Mouse (Mus musculus) cerebellum, adult 2 months (tissue): Measurements from ENCODE around the gene Grid2.

Source experiments
- CTCF ChIP-seq: fragments of 200-500 bp; IDR thresholded peaks from 2 replicates; pipeline ENCODE4 v1.5.1; 2011; ENCODE audit warnings: low read depth, mild to moderate bottlenecking, control low read depth, low read length, moderate library complexity, borderline replicate concordance; ENCODE audit not compliant: insufficient read depth
- POLR2A ChIP-seq: fragments of 200-500 bp; IDR thresholded peaks from 2 replicates; pipeline ENCODE4 v1.6.1; 2011; ENCODE audit warnings: low read length, control low read depth, borderline replicate concordance; ENCODE audit not compliant: insufficient read depth

DNA sequence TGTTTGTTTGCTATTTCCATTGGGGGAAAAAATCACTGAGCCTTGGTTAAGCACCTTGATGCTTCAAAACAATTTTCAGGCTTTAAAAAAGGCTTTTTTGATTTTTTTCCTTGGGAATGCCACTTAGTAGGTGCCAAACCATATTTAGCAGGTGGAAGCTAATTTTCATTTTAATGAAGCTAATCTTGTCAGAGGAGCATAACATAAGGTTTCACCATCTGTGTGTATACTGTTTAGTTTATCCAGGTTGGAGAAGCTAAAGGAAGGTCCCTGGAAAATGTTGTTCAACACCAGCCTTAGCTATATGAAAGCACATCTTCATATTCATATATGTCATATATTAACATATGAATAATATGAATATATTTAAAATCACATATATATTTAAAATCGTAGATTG is 161.9 kb downstream of the Grid2 start:
- TF ChIP-seq CTCF (no peak), POLR2A (no peak)
